Mouse (Mus musculus): ENCODE data around the gene Castor2.

GRCm38 (mm10) chr5:134173206-134173605 is 73.7 kb downstream of the Castor2 start:
- TF ChIP-seq CTCF (IDR thresholded peaks at IDR 0.05; ENCODE audit: insufficient read depth, low read depth, low read length) (no peak), POLR2A (IDR thresholded peaks at IDR 0.05; ENCODE audit: insufficient read depth, low read depth, low read length) (no peak)

Data from olfactory bulb, adult 2 months (tissue).